Mouse (Mus musculus) fibroblast of lung, adult 2 months (primary cell): ENCODE data around the gene Olfr1128.
"Not testable (repeated sequence)": the region's sequence is repeated elsewhere in the genome, so short reads cannot be mapped to it uniquely, and the experiment has no call there.

Source experiments
- DNase-seq: peaks from one replicate; pipeline ENCODE4 v3.0.0-alpha.2; 2011; ENCODE audit warnings: low read depth

The Olfr1128 gene

DNA sequence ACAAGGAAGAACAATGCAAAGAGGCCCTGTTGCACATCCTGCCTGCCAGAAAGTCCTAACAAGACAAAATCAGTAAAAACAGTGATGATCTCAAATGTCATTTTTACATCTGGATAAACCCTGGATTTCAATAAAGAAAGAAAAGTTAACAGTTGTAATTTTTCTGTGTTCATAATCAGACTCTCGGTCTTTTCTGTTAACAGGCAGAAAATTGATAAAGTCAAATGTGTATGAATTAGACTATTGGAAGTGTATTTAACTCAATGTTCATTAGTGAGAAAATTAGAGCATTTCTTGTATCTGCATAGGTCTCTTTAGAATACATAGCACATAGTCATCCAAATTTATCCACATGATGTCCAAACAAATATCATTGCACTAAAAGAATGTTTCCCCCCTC, at the start of gene Olfr1128:
TSS of gene Olfr1128 (minus strand) at position 101 of the 400 bp plus-strand sequence.
- DNase-seq: no peak

DNA sequence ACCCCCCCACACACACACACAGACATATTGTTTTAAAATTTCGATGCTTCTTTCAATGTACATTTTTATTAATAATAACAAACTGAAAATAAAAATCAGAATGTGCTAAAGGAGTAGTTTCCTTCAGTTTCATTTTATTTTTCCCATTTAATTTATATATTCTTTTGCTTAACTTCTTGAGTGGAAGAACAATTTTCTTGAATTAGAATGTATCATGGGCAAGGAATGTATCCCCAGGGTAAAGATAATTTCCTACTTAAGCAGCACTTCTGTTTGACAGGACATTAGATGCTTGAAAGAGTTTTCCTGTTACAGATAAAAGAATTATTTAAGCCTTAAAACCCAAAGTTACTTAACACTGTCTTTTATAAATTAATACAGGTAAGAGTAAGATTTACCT, 28.3 kb upstream of the Olfr1128 start, which contains the start of gene Olfr1129:
TSS of gene Olfr1129 (plus strand) at position 301 of the 400 bp plus-strand sequence.
- not testable (repeated sequence) for DNase-seq

DNA sequence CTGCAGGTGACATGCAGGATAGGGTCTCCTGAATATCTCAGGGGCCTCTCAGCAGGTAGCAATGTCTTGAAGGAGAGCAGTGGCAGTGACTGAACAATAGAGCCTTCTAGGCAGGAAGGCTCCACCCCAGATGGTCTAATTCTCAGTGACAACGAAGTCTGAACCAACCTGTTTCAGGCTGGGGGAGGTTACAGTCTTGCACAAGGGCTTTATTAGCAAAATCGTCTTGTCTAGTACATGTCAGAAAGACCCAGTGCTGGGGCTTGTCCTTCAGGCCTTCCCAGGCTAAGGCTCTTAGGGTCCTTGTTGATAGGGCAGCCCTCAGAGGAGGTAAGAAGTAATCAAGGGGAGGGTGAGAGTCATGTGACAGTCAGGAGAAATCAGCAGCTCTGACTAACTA, 10.5 kb downstream of the Olfr1128 start:
- DNase-seq: no peak

DNA sequence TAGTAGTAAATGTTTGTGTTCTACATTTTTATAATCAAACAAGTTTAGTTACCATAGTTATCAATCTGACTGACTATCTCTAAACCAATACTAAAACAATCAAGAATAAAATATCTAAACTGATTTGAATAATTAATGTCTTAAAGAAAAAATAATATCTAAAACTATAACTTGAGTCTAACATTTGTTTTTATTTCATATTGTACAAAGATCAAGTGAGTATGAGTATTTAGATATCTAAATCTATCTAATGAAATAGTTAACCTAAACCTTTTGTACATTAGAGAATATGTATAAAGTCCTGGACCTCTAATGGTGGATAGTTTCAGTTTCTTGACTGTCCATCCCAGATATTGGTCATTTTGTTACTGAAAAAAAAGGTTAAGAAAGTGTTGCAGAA, 13.8 kb downstream of the Olfr1128 start, which contains the start of gene Olfr153:
TSS of gene Olfr153 (plus strand) at position 301 of the 400 bp plus-strand sequence.
- no peak for DNase-seq

DNA sequence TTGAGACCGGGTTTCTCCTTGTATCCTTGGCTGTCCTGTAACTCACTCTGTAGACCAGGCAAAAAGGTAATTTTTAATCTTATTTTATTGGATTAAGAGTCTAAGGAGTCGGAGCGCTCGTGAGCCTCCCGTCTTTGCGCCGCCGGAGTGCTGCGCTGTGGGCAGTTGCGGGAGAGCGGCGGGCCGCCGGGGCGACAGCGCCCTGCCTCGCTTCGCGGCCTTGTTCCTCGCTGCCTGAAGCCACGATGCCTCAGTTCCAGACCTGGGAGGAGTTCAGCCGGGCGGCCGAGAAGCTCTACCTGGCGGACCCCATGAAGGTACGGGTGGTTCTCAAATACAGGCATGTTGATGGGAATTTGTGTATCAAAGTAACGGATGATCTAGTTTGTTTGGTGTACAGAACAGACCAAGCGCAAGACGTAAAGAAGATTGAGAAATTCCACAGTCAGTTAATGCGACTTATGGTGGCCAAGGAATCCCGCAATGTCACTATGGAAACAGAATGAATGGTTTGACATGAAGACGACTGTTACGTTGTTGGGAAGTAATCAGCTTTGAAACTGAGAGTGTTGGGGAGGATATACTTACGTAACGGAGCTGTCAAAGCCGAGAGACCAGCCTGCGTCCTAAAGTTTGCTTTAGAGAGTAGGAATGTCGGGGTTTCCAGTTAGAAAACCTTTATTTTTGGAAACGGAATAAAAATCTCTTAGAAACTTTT, 19.3 kb downstream of the Olfr1128 start:
- DNase-seq: not testable (repeated sequence)

DNA sequence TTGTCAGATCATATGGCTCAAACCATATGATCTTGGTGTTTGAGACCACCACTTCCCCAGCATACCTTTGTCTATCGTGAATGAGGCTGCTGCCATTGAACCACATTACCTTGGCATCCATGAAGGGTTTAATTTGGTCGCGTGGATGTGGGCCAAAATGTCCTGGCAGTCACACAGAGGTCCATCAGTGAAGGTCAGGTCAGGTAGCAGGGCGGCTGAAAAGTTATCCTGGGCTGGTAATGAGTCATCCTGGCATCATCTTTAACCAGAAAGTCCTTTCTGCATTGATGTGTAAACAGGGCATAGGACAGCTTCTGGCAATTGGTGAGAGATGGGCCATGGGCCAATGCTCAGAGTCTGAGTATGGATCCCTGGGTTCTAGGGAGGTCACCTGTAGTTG, 24.7 kb downstream of the Olfr1128 start:
- no peak for DNase-seq

DNA sequence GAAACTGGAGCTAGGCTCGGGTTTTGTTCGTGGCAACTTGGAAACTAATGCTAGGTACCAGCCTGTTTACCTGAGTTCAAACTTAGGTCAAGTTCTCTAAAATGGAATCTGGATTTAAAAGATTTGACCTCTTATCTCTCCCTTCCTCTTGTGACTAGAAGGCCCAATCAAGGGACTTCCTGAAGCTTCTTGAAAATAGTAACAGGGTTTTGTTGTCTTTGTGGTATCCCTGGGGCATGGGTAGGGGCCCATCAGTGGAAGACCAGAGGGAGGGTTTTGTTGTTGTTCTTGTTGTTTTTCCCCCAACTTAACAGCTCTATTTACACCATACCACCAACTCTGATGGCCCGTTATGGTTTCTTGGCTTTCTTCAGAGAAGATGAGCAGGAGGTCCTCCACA, 28.8 kb downstream of the Olfr1128 start:
- DNase-seq: no peak

DNA sequence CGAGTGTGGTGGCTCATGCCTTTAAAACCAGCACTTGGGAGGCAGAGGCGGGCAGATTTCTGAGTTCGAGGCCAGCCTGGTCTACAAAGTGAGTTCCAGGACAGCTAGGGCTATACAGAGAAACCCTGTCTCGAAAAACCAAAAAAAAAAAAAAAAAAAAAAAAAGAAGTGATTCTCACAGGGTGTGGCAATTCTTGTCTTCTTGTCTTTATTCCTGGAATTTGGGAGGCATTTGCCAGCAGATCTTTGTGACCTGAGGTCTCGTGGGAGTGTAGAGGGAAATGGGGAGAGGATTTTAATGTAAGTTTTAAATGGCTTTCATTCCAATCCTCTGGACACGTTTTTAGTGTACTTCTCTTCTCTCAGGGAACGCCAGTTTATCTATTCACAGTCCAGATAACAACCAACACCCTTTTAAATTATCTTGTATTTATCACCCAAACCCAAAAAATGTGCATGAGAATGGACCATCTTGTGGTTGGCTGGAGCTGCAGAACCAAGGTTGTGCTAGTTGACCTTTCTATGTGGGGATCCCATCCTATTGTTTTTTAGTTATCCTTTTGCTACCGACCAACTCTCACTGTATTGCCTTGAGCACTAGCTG, 29.8 kb downstream of the Olfr1128 start:
- no peak for DNase-seq

DNA sequence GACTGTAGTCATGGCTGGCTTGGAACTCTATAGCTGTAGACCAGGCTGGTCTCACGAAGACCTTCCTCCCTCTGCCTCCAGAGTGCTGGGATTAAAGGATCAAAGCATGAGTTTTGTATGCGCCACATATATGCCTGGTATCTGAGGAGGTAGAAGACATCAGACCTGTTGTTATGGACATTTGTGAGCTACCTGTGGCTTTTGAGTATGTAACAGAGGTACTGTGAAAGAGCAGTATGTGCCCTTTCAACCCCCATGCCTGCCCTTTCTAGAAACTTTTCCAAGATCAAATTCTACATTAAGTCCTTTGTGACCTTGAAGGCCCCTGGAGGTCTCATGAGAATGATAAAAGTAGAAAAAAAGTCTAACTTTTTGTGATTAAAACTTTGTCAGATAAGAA, 30.3 kb downstream of the Olfr1128 start:
- DNase-seq: no peak

DNA sequence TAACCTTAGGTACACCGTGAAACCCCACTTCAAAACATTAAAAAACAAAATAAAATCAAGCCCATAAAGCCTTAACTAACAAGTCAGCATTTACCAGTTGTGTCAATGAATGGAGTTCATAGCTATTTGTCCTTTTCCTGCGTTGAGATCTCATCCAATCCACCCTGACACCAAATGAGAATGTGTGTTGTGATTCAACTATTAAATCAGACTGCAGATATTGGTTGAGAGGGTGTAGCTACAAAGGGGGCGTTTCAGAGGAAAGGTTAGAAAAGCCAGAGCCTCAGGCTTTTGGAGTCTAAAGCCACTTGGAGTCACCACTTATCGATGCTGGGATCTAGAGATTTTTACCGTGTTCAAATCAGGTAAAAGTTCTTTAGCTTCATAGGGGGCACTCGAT, 39.1 kb downstream of the Olfr1128 start, which contains the start of gene Pramel6:
TSS of gene Pramel6 (plus strand) at position 301 of the 400 bp plus-strand sequence.
- DNase-seq: no peak

DNA sequence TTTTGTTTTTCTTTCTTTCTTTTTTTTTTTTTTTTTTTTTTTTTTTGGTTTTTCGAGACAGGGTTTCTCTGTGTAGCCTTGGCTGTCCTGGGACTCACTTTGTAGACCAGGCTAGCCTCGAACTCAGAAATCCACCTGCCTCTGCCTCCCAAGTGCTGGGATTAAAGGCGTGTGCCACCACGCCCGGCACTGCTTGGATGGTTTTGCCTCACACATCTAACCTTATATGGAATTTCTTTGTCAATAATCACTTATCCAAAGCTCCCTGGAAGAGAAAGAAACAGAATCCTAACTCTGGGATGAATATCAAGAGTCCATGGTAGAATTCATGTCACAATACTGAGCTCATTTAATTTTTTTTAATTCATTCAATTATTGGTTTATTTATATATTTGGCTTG, 48.3 kb downstream of the Olfr1128 start, which contains the start of gene Pramel7:
TSS of gene Pramel7 (minus strand) at position 101 of the 400 bp plus-strand sequence.
- DNase-seq: not testable (repeated sequence)
